Mouse (Mus musculus): ENCODE data around the gene Slc4a1. TPM values are rescaled to one million over a fixed set of nuclear protein-coding genes. Genes with fewer than 3 reads are reported as not detected.
A peak's percentile ranks its signal among the peaks of the same experiment; 100 is the strongest.

The Slc4a1 gene
- polyA plus RNA-seq, 1 experiment = 0.48 TPM

DNA sequence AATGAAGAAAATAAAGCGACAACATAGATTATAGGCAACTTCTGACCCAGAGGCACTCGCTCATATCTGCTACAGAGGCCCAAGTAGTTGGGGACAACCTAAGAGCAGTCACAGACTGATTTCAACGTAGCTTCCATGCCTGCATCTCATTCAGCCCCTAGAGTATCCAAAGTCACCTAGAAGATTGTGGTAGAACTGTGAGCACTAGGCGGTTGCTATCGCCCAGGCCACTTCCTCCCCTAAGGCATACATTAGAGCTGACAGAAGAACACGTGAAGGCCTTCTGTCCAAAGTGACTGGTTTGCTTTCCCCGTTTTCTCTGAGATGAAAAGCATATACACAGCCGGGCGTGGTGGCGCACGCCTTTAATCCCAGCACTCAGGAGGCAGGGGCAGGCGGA lies 51.7 kb downstream of the Slc4a1 start:
- Histone ChIP-seq H3K4me3 (ENCODE audit: low read depth, low read length) (no peak overlapping the region), H3K9ac (ENCODE audit: low read depth, poor library complexity, severe bottlenecking) (no peak overlapping the region), H3K4me1 (ENCODE audit: control insufficient read depth, insufficient read depth, low read length) (no peaks in the 10 kb centered on the region), H3K36me3 (ENCODE audit: control insufficient read depth, insufficient read depth, low read length, poor library complexity, severe bottlenecking) (peaks cover 27% of the 10 kb centered on the region), H3K27ac (ENCODE audit: insufficient read depth, low read length) (no peak overlapping the region), H3K27me3 (ENCODE audit: control insufficient read depth, insufficient read depth, low read length, poor library complexity, severe bottlenecking) (no peaks in the 10 kb centered on the region), H3K9me3 (replicated peaks; ENCODE audit: control insufficient read depth, insufficient read depth, low read length, poor library complexity, severe bottlenecking) (no peaks in the 10 kb centered on the region)
- TF ChIP-seq POLR2A (IDR thresholded peaks at IDR 0.05; ENCODE audit: insufficient read depth, low read length) (no peak), CTCF (IDR thresholded peaks at IDR 0.05; ENCODE audit: low read depth, low read length) (no peak), EP300 (IDR thresholded peaks at IDR 0.05; ENCODE audit: insufficient read depth, low read depth, low read length) (no peak)

DNA sequence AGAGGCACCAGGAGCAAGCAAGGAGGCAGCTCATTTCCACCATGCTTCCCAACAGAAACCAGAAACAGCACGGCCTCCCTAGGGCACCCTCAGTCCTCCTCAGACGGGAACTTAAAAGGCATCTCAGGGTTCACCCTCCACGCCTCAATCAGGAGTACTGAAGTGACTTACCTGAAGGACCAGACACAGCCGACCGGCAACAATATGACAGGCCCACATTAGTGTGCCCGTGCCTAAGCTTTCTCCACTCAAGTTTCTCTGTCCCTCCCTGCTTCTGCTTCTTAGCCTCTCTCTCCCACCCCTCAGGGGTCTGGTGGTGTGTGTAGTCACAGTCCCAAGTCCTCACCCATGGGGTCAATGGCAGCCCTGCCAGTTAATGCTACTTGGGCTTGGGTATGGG lies 53.4 kb downstream of the Slc4a1 start:
- Histone ChIP-seq H3K4me3 (ENCODE audit: low read depth, low read length) (no peak overlapping the region), H3K4me1 (ENCODE audit: control insufficient read depth, insufficient read depth, low read length) (no peaks in the 10 kb centered on the region), H3K27ac (ENCODE audit: insufficient read depth, low read length) (no peak overlapping the region), H3K27me3 (ENCODE audit: control insufficient read depth, insufficient read depth, low read length, poor library complexity, severe bottlenecking) (no peaks in the 10 kb centered on the region), H3K36me3 (ENCODE audit: control insufficient read depth, insufficient read depth, low read length, poor library complexity, severe bottlenecking) (peaks cover 35% of the 10 kb centered on the region), H3K9ac (ENCODE audit: low read depth, poor library complexity, severe bottlenecking) (no peak overlapping the region), H3K9me3 (replicated peaks; ENCODE audit: control insufficient read depth, insufficient read depth, low read length, poor library complexity, severe bottlenecking) (no peaks in the 10 kb centered on the region)
- no peak for TF ChIP-seq CTCF (IDR thresholded peaks at IDR 0.05; ENCODE audit: low read depth, low read length)
- no peak for TF ChIP-seq POLR2A (IDR thresholded peaks at IDR 0.05; ENCODE audit: insufficient read depth, low read length)
- no peak for TF ChIP-seq EP300 (IDR thresholded peaks at IDR 0.05; ENCODE audit: insufficient read depth, low read depth, low read length)

DNA sequence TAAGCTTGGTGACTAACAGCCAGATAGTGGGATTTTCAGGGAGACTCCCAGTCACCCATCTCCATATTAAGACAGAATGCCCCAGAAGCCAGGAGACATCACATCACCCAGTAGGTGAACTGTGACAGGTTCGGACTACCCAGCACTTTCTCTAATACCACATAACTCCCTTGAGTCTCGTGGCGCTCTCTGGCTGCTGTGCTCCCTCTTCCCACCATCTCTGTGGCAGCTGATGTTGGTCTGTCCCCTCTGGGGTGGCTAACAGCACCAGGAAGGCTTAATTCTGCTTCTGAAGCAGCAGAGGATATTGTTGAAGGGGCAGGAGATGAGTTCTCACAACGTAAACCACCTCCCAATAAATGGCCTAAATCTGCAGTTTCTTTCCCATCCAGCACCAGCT lies 54.0 kb downstream of the Slc4a1 start:
- Histone ChIP-seq H3K27ac (ENCODE audit: insufficient read depth, low read length) (no peak overlapping the region), H3K4me3 (ENCODE audit: low read depth, low read length) (no peak overlapping the region), H3K4me1 (ENCODE audit: control insufficient read depth, insufficient read depth, low read length) (no peaks in the 10 kb centered on the region), H3K36me3 (ENCODE audit: control insufficient read depth, insufficient read depth, low read length, poor library complexity, severe bottlenecking) (peaks cover 40% of the 10 kb centered on the region), H3K27me3 (ENCODE audit: control insufficient read depth, insufficient read depth, low read length, poor library complexity, severe bottlenecking) (no peaks in the 10 kb centered on the region), H3K9me3 (replicated peaks; ENCODE audit: control insufficient read depth, insufficient read depth, low read length, poor library complexity, severe bottlenecking) (no peaks in the 10 kb centered on the region), H3K9ac (ENCODE audit: low read depth, poor library complexity, severe bottlenecking) (no peak overlapping the region)
- TF ChIP-seq CTCF (IDR thresholded peaks at IDR 0.05; ENCODE audit: low read depth, low read length) (no peak), EP300 (IDR thresholded peaks at IDR 0.05; ENCODE audit: insufficient read depth, low read depth, low read length) (no peak), POLR2A (IDR thresholded peaks at IDR 0.05; ENCODE audit: insufficient read depth, low read length) (no peak)

DNA sequence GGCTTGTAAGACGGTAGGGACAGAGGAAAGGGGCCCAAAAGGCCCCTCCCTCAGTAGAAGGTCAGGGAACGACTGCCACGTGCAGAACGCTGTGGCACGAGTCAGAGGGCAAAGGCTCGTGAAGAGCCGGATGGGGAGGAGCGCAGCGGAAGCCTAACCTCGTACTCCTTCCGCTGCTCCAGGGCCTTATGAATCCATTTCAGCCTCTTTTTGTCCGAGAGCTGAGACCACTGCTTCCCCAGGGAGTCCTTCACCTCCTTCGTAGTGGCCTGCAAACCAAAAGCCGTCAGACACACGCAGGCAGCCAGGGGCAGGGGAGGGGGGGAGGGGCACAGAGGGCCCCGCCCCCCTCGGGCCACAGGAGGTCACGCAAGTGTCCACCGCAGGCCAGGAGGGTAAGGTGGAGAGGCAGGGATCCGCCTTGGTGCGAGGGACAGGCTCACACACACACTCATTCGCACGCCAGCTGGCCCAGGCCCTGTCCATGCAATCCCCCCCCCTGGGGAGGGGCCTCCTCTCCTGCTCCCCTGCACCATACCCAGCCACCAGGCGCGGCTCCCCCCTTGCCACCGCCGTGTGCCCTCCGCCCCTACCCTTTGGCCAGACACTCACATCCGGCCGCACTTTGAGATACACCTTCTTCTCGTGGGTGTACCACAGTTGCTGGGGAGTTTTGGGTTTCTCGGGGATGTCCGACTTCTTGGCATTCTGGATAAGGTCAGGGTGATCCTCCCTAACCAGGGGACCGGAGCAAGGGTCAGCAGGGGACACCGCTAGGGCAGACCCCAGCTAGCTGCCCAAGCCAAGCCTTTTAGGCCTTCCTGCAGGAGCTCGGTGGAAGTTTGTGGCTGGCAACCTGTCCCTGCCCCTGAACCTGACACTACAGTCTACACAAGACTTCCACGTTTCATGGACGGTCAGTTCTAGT lies 55.0 kb downstream of the Slc4a1 start:
- no peak overlapping the region for H3K27ac ChIP-seq (ENCODE audit: insufficient read depth, low read length)
- H3K9me3 ChIP-seq (replicated peaks; ENCODE audit: control insufficient read depth, insufficient read depth, low read length, poor library complexity, severe bottlenecking) = no peaks in the 10 kb centered on the region
- TF ChIP-seq POLR2A (IDR thresholded peaks at IDR 0.05; ENCODE audit: insufficient read depth, low read length) (no peak), CTCF (IDR thresholded peaks at IDR 0.05; ENCODE audit: low read depth, low read length) (no peak), EP300 (IDR thresholded peaks at IDR 0.05; ENCODE audit: insufficient read depth, low read depth, low read length) (no peak)
- H3K27me3 ChIP-seq (ENCODE audit: control insufficient read depth, insufficient read depth, low read length, poor library complexity, severe bottlenecking) = no peaks in the 10 kb centered on the region
- H3K4me3 ChIP-seq (ENCODE audit: low read depth, low read length) = peak overlapping the region; percentile 70
- peak overlapping the region; percentile 71 for H3K9ac ChIP-seq (ENCODE audit: low read depth, poor library complexity, severe bottlenecking)
- peaks cover 50% of the 10 kb centered on the region for H3K36me3 ChIP-seq (ENCODE audit: control insufficient read depth, insufficient read depth, low read length, poor library complexity, severe bottlenecking)
- no peaks in the 10 kb centered on the region for H3K4me1 ChIP-seq (ENCODE audit: control insufficient read depth, insufficient read depth, low read length)

DNA sequence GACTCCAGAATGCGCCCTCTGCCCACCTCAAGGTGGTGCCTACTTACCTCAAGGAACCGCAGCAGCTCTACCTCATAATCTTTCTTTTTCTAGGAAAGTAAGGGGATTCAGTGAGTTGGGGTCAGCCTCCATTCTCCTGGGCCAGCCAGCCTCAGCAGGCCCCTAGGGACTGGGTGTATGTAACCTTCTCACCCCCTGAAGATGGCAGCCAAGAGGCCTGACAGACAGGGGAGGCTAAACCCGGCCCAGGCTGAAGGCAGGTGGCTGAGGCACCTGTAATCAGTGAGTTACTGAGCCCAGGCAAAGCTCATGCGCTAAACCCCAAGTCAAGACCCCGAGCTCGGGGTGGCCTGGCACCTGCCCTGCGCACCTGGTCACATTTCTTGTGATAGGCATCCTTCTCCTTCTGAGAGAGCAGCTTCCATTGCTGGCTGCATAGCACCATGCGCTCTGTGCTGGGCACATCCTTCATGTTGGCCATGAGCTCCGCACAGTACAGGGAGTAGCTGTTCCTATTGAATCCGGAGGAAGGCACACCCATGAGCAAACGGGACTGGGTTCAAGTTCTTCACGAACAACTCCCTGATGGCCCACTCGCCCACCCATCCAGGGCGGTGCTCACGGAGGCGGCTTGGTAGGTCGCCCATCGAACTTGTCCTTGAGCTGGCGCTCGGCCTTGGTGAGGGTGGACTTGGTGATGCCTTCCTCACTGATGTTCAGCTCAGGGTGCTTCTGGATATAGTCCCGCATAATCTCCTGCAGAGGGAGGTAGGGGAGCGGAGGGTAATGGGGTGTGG lies 56.0 kb downstream of the Slc4a1 start:
- Histone ChIP-seq H3K27ac (ENCODE audit: insufficient read depth, low read length) (peak overlapping the region; percentile 48; the same call in 1 of the 2 replicates), H3K9ac (ENCODE audit: low read depth, poor library complexity, severe bottlenecking) (peak overlapping the region; percentile 71)
- TF ChIP-seq POLR2A (IDR thresholded peaks at IDR 0.05; ENCODE audit: insufficient read depth, low read length) (no peak), CTCF (IDR thresholded peaks at IDR 0.05; ENCODE audit: low read depth, low read length) (no peak), EP300 (IDR thresholded peaks at IDR 0.05; ENCODE audit: insufficient read depth, low read depth, low read length) (no peak)

More for the DNA sequence above, 56.0 kb downstream of the Slc4a1 start:
- Histone ChIP-seq H3K36me3 (ENCODE audit: control insufficient read depth, insufficient read depth, low read length, poor library complexity, severe bottlenecking) (peaks cover 54% of the 10 kb centered on the region), H3K9me3 (replicated peaks; ENCODE audit: control insufficient read depth, insufficient read depth, low read length, poor library complexity, severe bottlenecking) (no peaks in the 10 kb centered on the region), H3K4me3 (ENCODE audit: low read depth, low read length) (peak overlapping the region; percentile 70), H3K4me1 (ENCODE audit: control insufficient read depth, insufficient read depth, low read length) (no peaks in the 10 kb centered on the region), H3K27me3 (ENCODE audit: control insufficient read depth, insufficient read depth, low read length, poor library complexity, severe bottlenecking) (no peaks in the 10 kb centered on the region)

Measured in ES-Bruce4 (cell line).